ENCODE assay signal across 22 mouse cellular contexts in the genomic region with DNA sequence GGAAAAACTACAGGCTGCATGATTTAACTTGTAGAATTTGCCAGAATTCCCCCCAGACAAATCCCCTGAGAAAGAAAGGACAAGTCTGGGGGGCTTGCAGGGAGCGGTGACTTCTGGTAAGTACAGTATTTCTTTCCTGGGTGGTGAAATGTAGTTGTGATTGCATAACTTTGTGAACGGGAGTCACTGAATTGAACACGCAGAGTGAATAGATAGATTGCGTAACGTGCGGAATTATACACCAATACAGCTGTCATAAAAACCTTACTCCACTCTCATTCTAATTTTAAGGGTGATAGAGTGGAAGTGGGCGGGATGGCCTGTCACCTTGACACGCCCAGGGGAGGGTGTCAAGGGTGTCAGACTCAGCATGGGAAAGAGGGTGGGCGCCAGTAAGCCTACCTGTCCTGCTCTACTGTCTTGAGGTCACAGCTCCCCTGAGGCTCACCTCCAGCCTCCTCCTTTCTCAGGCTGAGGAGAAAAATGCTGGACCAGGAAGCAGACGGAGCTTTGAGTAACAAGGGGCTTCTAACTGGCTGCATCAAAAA. TPM values are rescaled to one million over a fixed set of nuclear protein-coding genes. Genes with fewer than 3 reads are reported as not detected.
DNase-seq lines count a peak whose midpoint lies in the region; ATAC-seq lines count a peak whose summit lies in the region.
"Had no signal": no experiment of that assay in that cellular context is flagged by ENCODE, and none has a peak within 500 bp of the region (broad histone marks: within the 10 kb centered on the region; RNA-seq: fewer than 3 reads in every experiment).

No protein-coding gene starts in this region.

- H3K4me2 ChIP-seq in embryonic facial prominence, embryonic 14.5 days (ENCODE audit: low read depth, low read length) = no peak overlapping the region
- peak overlapping the region; percentile 38 for H3K4me2 ChIP-seq in intestine, embryonic 15.5 days (replicated peaks)
- H3K4me2 ChIP-seq: forebrain, embryonic 13.5 days; hindbrain, embryonic 12.5 days; midbrain, embryonic 12.5 days had no signal

- H3K4me3 ChIP-seq in embryonic facial prominence, embryonic 14.5 days (ENCODE audit: low read depth, low read length) = no peak overlapping the region
- no peak overlapping the region for H3K4me3 ChIP-seq in embryonic facial prominence, embryonic 10.5 days
- no peak overlapping the region for H3K4me3 ChIP-seq in intestine, embryonic 15.5 days (replicated peaks)
- H3K4me3 ChIP-seq: forebrain, embryonic 13.5 days; hindbrain, embryonic 12.5 days; midbrain, embryonic 12.5 days had no signal

- no peak overlapping the region for H3K27ac ChIP-seq in embryonic facial prominence, embryonic 14.5 days (replicated peaks; ENCODE audit: low read depth, low read length)
- H3K27ac ChIP-seq in embryonic facial prominence, embryonic 10.5 days (replicated peaks) = no peak overlapping the region
- H3K27ac ChIP-seq in intestine, embryonic 15.5 days = peak overlapping the region; percentile 70
- H3K27ac ChIP-seq: forebrain, embryonic 13.5 days; hindbrain, embryonic 12.5 days; liver, embryonic 14.5 days; midbrain, embryonic 12.5 days had no signal

- H3K9ac ChIP-seq in embryonic facial prominence, embryonic 14.5 days (ENCODE audit: low read depth, low read length) = no peak overlapping the region
- no peak overlapping the region for H3K9ac ChIP-seq in intestine, embryonic 15.5 days
- H3K9ac ChIP-seq: forebrain, embryonic 13.5 days; hindbrain, embryonic 12.5 days; liver, embryonic 14.5 days; midbrain, embryonic 12.5 days had no signal

- H3K4me1 ChIP-seq in embryonic facial prominence, embryonic 14.5 days (ENCODE audit: control insufficient read depth, insufficient read depth, low read length) = no peaks in the 10 kb centered on the region; the same call in 1 of the 2 replicates
- peaks cover 21% of the 10 kb centered on the region for H3K4me1 ChIP-seq in embryonic facial prominence, embryonic 10.5 days
- peaks cover 9% of the 10 kb centered on the region for H3K4me1 ChIP-seq in intestine, embryonic 15.5 days (replicated peaks)
- H3K4me1 ChIP-seq: forebrain, embryonic 13.5 days; hindbrain, embryonic 12.5 days; midbrain, embryonic 12.5 days had no signal

- H3K36me3 ChIP-seq in embryonic facial prominence, embryonic 14.5 days (ENCODE audit: control insufficient read depth, insufficient read depth, low read length) = no peaks in the 10 kb centered on the region
- no peaks in the 10 kb centered on the region for H3K36me3 ChIP-seq in embryonic facial prominence, embryonic 10.5 days (replicated peaks)
- H3K36me3 ChIP-seq in intestine, embryonic 15.5 days = no peaks in the 10 kb centered on the region
- H3K36me3 ChIP-seq: hindbrain, embryonic 12.5 days; midbrain, embryonic 12.5 days had no signal

- DNase-seq in embryonic facial prominence, embryonic 14.5 days (ENCODE audit: low spot score) = no peak
- no peak for DNase-seq in embryonic facial prominence, embryonic 10.5 days (ENCODE audit: low spot score)
- DNase-seq in 416B (ENCODE audit: low read depth) = peak; percentile 35
- DNase-seq in spleen, postnatal 14 days (ENCODE audit: low spot score in 2 of 2) = no peak
- DNase-seq in heart, adult 11 months = no peak
- DNase-seq: adrenal gland, postnatal 10 days; cerebellum, adult 8-10 months; gastrocnemius, postnatal 14 days; kidney, postnatal 4 days; lung, postnatal 36 days; right cerebral cortex, adult 18-20 months; thymus, postnatal 25 days had no signal

- 0 out of 2 replicates have a peak, but pooled peaks have one; percentile 37 for ATAC-seq in embryonic facial prominence, embryonic 14.5 days (ENCODE audit: low read depth)
- ATAC-seq in intestine, embryonic 15.5 days = peak; percentile 88
- peak; percentile 62 for ATAC-seq in megakaryocyte, adult 5-6 weeks (ENCODE audit: poor library complexity, severe bottlenecking)
- no peak for ATAC-seq in monocyte, adult 5-6 weeks (replicated peaks; ENCODE audit: insufficient number of reproducible peaks, low FRiP score, low TSS enrichment, poor library complexity, severe bottlenecking)
- ATAC-seq: forebrain, embryonic 13.5 days; inflammation-experienced regulatory T-cells, adult 6 months had no signal

- no peaks in the 10 kb centered on the region for H3K9me3 ChIP-seq in embryonic facial prominence, embryonic 14.5 days (ENCODE audit: control insufficient read depth, low read length)
- no peaks in the 10 kb centered on the region for H3K9me3 ChIP-seq in embryonic facial prominence, embryonic 10.5 days
- H3K9me3 ChIP-seq in intestine, embryonic 15.5 days = no peaks in the 10 kb centered on the region
- H3K9me3 ChIP-seq: forebrain, embryonic 13.5 days; hindbrain, embryonic 12.5 days; midbrain, embryonic 12.5 days had no signal

- WGBS in embryonic facial prominence, embryonic 14.5 days = 74% methylated on average over 10 of the region's 10 CpGs
- 88% methylated on average over 10 of the region's 10 CpGs for WGBS in embryonic facial prominence, embryonic 10.5 days
- WGBS in intestine, embryonic 15.5 days = 51% methylated on average over 10 of the region's 10 CpGs

- no peaks in the 10 kb centered on the region for H3K27me3 ChIP-seq in embryonic facial prominence, embryonic 14.5 days (replicated peaks; ENCODE audit: control insufficient read depth, insufficient read depth, low read length)
- H3K27me3 ChIP-seq in embryonic facial prominence, embryonic 10.5 days (replicated peaks; ENCODE audit: low read depth, poor library complexity, severe bottlenecking) = no peaks in the 10 kb centered on the region
- no peaks in the 10 kb centered on the region for H3K27me3 ChIP-seq in intestine, embryonic 15.5 days (replicated peaks)
- H3K27me3 ChIP-seq: forebrain, embryonic 13.5 days; hindbrain, embryonic 12.5 days; midbrain, embryonic 12.5 days had no signal

RNA-seq across cellular contexts. Expression of gene Sdr42e1, which starts 10.5 kb away (rescaled TPM):
- 2.5 and 4.7 TPM in 2 replicates for polyA plus RNA-seq in embryonic facial prominence, embryonic 14.5 days (2014; fragmentation: Nextera tagmentation; extraction: Ambion mirVana)
- 0.62 and 1.0 TPM in 2 replicates for polyA plus RNA-seq in embryonic facial prominence, embryonic 10.5 days (2016; fragmentation: Nextera tagmentation; extraction: Ambion mirVana)
- 6.0 and 6.6 TPM in 2 replicates for polyA plus RNA-seq in intestine, embryonic 15.5 days (2015; fragmentation: Nextera tagmentation; extraction: Ambion mirVana)
- 2.3 and 3.1 TPM in 2 replicates for total RNA-seq in megakaryocyte, adult 5-6 weeks (2015)
- 3.3 and 4.1 TPM in 2 replicates for total RNA-seq in megakaryocyte, adult 5-6 weeks (2017)
- total RNA-seq in monocyte, adult 5-6 weeks (2017) = 0.76 to 5.2 TPM (median 1.9 TPM) in 3 replicates

RNA-seq across cellular contexts. Expression of gene Hsd17b2, which starts 17.7 kb away (rescaled TPM):
- 1.2 and 1.3 TPM in 2 replicates for polyA plus RNA-seq in embryonic facial prominence, embryonic 14.5 days (2014; fragmentation: Nextera tagmentation; extraction: Ambion mirVana)
- polyA plus RNA-seq in embryonic facial prominence, embryonic 10.5 days (2016; fragmentation: Nextera tagmentation; extraction: Ambion mirVana) = not detected in 2 replicates
- polyA plus RNA-seq in intestine, embryonic 15.5 days (2015; fragmentation: Nextera tagmentation; extraction: Ambion mirVana) = 38.1 and 38.3 TPM in 2 replicates
- total RNA-seq in megakaryocyte, adult 5-6 weeks (2015) = 0.84 TPM in 1 of 2 replicates, not detected in the other
- total RNA-seq in megakaryocyte, adult 5-6 weeks (2017) = not detected in 2 replicates
- 0.39 to 4.9 TPM (median 1.7 TPM) in 3 replicates for total RNA-seq in monocyte, adult 5-6 weeks (2017)
- total RNA-seq: gastrocnemius, postnatal 14 days; layer of hippocampus, postnatal 10 days had no signal
- polyA plus RNA-seq: heart, postnatal 0 days; hindbrain, embryonic 12.5 days; midbrain, embryonic 12.5 days had no signal

Comparison
In these comparisons a context has a peak if more than half of its experiments do, and no peak if none do; other contexts are left out.
1. RNA of gene Hsd17b2, which starts 17.7 kb away (polyA plus RNA-seq): 38.1 to 38.3 TPM in intestine, embryonic 15.5 days; 1.2 to 1.3 TPM in embryonic facial prominence, embryonic 14.5 days and not detected in embryonic facial prominence, embryonic 10.5 days; every median in the first group is over 10 times any median in the second.